Mouse (Mus musculus) erythroblast, adult 5-6 weeks (primary cell): ENCODE results near the gene 1700028J19Rik. TPM values are rescaled to one million over a fixed set of nuclear protein-coding genes. Genes with fewer than 3 reads are reported as not detected.

Experiments
- ATAC-seq: replicated peaks from 2 replicates; pipeline ENCODE4 v1.8.0; 2016; ENCODE audit warnings: moderate number of reproducible peaks, mild to moderate bottlenecking, moderate TSS enrichment, inconsistent platforms; ENCODE audit not compliant: poor library complexity, low FRiP score, severe bottlenecking
- total RNA-seq, 2 experiments: library from RNA; stranded (forward) in 1 of 2; stranded (reverse) in 1 of 2; fragments of 150-400 nt in 1 of 2; fragments of 200-764, 138-1000 nt in 1 of 2; gene quantifications; 2 replicates each; pipeline versions ENCODE4 v1.2.3 to v1.2.4; 2015 to 2017; ENCODE audit warnings: low replicate concordance in 2 of 2

1700028J19Rik gene
- not detected in 2 replicates for total RNA-seq (2015; ENCODE audit: low replicate concordance)
- 0.70 TPM in 1 of 2 replicates, not detected in the other for total RNA-seq (2017; ENCODE audit: low replicate concordance)

DNA sequence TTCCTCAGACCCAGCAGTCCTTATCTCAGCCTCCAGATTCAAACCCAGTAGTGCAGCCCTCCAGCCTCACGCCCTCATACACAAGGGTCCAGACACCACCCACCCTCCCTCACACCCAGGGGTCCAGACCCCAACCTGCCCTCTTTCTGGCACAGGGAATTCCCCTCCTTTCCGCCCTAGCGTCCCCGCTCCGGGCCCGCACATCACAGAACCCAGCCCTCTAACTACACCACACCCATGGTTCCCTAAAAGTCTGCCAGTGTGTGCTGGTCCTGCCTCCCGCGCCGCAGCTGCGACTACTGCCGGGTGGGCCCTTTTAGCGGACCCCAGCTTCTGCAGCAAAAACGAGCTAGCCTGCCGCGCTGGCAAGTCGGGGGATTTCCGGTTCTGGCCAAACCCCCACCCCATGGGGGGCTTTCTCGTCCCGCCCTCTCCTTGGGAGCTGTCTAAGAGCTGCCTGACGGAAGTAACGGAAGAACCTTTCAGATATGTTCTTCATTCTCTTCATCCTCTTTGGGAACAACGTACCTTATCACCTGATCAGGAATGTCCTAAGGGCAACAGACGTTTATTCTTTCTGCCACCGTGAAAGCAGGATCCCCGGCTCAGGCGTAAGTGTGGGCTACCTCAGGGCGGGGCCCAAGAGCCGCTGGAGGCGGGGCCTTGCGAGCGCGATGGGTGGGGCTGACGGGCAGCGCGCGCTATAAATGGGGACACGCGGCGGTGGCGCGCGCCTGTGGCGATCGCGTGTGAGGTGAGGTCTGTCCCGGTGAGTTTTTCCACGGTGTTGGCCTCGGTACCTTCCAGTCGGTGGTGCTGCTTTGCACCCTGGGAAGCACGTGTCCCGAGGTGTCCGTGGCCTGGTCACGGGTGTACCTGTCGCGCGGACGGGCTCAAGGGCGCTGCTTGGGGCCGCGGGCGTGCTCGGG lies at the start of gene 1700028J19Rik, which contains the start of gene 2410002F23Rik:
1700028J19Rik (minus strand) TSS at position 641 of the 929 bp plus-strand sequence.
2410002F23Rik (plus strand) TSS at position 668 of the 929 bp plus-strand sequence.
- peak; percentile 90 for ATAC-seq

DNA sequence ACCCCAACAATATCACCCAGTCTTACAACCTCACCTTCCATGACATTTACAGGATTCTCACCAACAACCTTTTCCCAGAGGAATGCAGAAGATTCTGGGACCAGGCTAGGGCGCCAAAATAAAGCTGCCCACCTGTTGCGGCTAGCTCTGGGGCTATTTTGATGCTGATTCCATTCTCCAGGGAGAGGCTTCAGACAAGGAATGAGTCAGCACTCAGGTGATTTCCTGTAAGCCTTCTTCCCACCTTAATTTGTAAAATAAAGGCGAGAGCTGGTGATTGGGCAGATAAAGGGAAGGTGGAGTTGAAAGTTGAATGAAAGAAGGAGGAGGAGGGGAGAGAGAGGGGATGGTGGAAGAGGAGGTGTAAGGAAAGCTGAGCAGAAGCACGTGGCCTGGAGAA lies 44.9 kb upstream of the 1700028J19Rik start:
- ATAC-seq = no peak

DNA sequence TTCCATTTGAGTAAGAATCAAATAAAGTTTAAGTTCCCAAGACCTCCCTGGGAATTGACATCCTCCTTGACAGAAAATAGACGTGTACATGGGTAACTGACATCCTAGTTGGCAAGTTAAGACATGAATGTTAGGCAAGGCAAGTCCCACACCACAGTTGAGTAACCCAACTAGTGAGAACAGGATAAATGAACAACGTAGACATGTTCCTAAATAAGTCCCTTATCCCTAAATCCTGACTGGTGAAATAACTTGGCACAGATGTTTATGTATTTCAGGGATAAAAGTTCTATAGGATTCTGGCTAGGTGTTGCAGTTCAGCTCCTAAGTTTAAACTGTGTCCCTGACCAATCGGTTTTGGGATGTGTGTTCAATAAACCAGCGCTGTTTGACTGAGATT lies 44.5 kb upstream of the 1700028J19Rik start:
- no peak for ATAC-seq

DNA sequence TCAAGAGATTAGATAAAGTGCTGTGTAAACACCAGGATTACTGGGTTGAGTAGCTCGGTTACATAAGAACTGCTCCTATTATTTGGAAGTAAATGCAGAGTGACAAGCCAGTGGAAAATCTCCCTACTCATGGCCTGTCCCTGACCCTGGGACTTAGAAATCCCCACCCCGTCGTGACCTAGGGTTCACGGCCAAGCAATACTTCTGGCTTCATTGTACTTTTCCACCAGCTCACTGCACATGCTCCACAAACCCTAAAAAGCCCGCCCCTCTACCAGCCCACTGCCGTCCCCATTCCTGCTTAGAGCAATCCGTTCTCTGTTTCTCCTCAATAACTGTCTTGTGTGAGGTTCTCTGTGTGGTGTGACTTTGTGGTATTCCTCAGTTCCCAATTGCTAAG lies 41.3 kb upstream of the 1700028J19Rik start:
- no peak for ATAC-seq

DNA sequence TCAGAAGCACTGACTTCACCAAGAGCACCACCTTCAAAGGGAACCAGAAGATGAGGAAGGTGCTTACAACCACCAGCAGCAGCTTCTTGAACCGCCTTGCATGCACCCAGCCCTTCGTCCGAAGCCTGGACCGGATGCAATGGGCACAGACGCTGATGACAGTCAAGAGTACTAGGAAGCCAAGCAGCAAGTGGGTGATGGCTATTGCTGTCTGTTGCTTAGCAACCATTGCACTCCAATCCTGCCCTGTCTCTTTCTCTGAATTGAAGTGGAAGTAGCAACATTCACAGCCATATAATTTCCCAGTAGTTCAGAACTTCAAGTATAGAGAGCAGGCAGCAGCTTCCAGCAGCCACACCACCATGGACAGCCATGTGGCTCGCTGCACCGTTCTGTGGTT lies 35.1 kb upstream of the 1700028J19Rik start:
- ATAC-seq = no peak

DNA sequence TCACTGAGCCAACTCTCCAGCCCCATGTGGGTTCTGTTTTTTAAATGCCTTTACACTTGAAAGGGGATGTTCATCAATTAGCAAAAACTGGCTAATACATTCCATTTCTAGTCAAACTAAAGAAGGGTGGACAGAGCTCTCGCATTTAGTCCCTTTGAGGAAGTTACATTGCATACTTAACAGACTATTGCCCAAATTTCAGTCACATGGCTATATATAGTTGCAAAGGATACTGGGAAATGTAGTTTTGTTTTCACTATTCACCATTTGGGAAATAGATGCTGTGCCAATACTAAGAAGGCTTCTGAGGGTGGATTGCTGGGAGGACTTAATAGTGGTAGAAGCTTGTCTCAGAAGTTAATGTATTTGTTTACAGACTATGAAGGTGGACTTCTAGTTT lies 34.5 kb upstream of the 1700028J19Rik start:
- ATAC-seq = no peak

DNA sequence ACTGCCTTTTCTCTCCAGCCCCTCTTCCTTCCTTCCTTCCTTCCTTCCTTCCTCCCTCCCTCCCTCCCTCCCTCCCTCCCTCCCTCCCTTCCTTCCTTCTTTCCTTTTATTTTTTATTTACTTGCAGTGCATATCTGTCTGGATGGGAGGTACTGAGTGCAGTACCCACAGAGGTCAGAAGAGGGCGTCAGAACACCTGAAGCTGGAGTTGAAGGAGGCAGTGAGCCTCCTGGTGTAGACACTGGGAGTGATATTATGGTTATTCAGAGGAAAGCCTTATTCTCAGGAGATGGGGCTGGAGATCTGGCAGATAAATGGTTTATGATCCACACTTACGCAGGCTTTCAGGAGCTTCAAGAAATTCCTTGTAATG lies 30.7 kb upstream of the 1700028J19Rik start:
- no peak for ATAC-seq

DNA sequence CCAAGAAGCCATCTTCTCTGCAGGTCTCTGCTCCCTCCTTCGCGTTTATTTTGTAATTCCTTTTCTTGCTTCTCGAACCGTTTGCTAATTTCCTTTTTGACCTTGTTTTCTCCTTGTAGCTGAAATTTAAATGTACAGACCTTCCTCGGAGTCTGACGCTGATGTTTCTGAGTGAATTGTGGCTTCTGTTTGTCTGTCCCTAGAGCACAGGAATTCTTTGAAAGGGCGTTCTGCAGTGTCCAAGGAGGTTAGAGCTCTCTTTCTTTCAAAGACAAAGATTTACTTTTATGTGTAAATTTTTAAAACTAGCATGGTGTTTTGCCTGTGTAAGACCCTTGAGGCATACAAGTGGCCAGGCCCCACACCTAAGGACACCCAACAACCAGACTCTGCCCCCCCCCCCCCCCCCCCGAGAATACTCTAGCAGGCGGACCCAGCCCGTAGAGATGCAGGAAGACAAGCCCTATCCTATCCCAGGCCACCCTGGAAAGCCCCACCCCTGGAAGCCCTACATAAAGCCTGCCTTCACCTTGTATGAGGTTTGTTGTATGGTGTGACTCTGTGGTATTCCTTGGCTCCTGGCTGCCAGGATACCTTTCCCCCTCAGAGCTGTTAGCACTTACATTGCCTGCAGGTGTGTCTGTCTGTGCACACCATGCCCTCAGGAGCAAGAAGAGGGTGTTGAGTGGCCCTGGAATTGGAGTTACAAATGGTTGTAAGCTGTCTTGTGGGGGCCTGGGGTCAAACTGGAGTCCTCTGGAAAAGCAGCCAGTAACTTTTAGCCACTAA lies 30.2 kb upstream of the 1700028J19Rik start:
- no peak for ATAC-seq

DNA sequence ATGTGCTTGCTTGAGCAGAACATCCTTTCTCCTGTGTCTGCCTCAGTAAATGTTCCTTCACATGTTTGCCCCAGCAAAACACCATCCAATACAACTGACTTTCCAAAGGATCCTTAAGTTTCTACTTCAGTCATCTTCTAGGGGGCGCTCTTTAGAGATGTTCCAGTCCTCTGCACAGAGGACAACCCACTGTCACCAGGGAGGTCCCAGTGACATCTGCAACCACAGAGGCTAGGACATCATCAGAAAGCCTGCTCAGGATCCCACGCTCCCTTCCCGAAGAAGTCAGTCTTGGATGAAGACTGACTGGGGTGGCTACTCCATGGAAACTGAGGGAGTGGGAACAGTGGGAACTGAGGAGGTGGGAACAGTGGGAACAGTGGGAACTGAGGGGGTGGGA lies 29.1 kb upstream of the 1700028J19Rik start:
- no peak for ATAC-seq

DNA sequence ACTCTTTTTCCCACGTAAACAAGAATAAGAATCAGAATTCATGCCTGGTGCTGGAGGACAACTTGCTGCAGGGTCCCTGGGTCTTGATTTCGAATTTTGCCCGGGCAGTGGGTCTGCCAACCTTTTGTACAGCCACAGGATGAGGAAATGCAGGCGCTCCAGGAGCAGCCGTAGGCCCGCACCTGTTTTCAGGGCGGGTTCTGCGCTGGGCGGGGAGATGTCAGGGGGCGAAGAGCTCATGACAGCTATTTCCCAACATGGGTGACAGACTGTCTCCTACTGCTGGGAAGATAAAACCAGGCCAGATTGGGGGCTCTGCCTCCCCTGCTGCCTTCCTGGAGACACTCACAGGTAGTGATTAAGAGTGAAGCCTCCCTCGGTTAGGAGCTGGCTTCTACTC lies 27.6 kb upstream of the 1700028J19Rik start:
- ATAC-seq = no peak

DNA sequence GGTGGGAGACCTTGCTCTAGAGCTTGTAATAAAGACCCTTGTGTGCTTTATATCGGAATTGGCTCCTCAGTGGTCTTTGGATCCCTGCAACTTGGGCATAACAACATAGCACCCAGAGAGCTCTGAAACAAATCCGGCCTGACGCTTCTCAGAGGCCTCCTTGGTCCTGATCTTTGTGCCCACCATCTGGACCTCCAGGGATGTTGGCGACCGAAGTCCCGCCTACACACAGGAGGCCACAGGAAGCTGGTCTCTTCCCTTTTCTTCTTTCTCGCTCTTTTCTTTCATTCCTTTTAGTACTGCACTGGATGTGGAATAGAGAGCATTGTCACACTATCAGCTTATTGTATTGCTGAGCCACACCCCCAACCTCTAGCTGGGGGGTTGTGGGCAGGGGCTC lies 27.0 kb upstream of the 1700028J19Rik start:
- ATAC-seq = no peak

DNA sequence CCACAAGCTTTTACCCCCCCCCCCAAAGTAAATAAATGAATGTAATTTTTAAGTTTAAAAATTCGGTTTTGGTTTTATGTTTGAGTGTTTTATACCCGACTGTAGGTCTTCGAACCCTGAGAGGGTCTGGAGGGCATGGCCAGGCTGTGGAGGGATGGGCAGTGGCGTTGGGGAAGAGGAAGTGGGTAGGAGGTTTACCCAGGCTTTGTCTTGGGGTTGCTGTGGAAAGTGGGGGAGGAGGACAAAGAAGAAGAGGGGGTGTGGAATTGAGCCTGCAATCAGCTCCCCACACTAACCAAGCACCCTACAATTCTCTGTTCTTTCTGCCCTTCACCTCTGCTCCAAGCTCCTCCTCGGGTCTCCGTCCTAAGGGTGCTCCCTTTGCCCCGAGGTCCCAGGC lies 26.1 kb upstream of the 1700028J19Rik start:
- ATAC-seq = no peak

DNA sequence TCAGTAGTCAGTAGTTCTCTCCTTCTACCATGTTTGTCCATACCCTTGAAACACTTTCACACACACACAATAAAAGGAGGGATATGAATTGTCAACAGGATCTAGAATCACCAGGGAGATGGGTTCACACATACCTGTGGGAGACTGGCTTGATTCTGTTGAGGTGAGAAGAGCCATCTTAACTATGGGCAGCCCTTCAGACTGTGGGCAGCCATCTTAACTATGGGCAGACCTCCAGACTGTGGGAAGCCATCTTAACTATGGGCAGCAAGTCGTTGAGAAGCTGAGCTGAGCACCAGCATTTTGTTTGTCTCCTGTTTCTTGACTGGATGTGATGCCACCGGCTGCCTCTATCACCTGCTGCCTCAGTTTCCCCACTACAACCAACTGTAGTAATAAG lies 24.8 kb upstream of the 1700028J19Rik start:
- ATAC-seq = no peak

DNA sequence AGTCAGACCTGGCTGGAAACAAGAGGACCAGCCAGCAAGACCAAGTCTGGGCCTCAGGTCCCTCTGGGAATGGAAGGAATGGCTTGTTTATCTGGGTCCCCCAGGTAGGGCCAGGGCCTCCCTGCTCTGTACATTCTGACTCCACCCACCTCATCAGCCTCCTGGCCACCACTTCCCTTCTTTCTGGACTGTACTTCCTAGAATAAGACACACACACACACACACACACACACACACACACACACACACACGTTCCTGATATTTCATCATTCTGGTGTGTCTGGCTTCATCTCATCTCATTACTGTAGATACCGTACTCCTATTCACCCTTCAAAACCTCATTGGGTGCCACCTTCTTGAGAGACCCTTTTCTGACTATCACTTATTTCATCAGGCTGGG lies 22.9 kb upstream of the 1700028J19Rik start:
- no peak for ATAC-seq

DNA sequence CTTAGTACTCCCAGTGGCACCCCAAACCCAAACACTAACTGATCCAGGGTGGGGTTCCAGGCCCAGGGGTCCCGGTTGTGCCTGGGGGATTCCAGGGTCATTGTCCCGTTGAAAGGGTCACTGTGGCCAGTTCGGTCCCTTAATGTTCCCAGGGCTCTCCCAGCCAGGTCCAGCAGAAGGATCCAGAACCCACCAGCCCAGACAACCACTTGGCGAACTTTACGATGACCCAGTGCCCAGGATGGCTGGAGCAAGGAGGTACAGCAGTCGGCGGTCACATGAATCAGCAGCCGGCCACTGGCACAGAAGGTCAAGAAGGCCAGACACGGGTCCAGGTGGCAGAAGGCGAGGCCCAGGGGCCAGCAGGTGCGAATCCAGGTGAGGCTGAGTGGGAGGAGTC lies 21.6 kb upstream of the 1700028J19Rik start:
- no peak for ATAC-seq

DNA sequence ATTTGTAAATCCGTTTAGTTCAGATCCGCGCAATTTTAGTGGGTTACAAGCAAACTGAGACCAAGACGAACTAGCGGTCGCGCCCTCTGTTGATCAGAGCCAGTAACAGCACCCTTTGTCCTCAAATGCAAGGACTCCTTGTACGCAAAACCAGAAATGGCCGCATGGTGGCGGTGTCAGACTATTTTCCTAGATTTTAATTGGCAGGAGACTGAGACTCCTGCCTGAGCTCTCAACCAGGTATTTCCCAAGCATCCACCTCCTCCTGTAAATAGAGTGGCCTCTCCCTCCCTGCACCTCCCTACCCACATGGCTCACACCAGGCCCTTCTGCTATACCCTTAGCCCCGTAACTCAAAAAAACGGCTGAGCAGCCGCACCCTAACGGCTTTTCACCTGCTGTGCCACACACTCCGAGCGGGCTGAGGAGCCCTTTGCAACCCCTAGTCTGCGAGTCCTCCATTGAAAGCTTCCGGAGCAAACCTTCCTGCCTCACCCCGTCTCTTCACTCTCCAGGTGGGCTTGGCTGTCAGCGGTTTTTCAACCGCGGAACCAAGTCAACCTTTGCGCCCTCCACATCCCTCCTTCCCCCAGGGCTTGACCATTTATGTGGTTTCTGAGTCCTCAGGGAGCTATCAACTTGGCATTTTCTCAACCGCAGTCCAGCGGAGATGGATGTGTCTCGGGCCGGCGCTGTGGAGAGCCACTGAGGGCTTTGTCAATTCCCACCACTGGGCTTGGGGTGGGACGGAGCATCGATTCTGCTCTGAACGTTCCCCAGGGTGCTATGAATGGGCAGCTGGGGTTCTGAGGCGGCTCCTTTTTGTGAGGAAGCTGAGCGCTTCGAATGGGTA lies 16.5 kb upstream of the 1700028J19Rik start:
- peak; percentile 86 for ATAC-seq

DNA sequence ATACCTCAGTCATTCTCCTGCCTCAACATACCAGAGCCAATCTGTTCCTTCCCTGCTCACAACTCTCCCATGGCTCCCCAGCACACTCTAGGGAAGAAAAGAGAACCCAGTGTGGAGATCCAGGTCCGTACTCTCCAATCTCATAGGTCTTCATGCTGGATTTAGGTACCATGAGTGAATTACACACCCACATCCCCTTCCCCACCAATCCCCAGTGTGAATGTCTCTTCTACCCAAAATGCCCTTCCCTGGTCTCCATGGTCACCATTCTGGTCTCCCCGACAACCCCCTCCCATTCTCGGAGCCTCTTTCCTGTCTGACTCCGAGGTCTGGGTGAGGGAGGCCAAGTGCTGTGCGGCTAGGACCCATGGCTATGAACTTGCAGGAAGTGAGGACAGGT lies 14.7 kb upstream of the 1700028J19Rik start, which contains the start of gene Gm15517:
Gm15517 (plus strand) TSS at position 301 of the 400 bp plus-strand sequence.
- ATAC-seq = no peak

DNA sequence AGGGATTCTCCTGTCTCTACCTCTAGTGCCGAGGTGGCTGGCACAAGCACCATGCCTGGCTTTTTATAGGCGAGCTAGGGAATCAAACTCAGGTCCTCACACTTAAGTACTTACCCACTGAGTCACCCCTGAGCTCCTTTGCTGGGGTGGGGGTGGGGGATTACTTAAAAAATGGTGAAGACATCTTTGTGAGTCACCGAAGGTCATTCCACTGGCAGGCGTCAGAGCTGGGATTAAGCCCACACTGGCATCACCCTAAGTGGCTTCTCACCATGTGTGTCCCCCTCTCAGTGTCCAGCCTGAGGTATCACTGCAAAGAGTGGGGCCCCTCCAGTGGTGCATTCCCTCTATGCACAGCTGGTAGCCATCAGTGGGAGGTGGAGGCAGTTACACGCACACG lies 13.9 kb upstream of the 1700028J19Rik start:
- no peak for ATAC-seq

DNA sequence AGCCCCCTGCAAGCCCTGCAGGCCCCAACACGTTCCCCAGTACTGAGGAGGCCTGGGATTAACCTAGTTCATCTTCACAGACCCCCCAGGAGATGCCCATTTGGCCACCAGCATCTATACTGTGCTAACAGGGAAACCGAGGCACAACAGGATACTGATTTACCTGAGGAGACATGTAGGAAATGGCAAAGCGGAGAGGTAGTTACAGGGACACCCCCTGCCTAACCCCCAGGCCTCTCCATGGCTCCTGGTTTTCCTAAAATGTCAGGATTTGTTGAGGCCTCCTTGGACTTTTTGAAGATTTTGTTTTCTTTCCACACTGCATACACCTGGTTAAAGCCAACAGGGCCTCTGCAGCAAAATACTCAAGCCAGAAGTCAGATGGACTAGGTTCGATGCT lies 10.8 kb upstream of the 1700028J19Rik start, which contains the start of gene Acp4:
Acp4 (minus strand) TSS at position 101 of the 400 bp plus-strand sequence.
- ATAC-seq = no peak

DNA sequence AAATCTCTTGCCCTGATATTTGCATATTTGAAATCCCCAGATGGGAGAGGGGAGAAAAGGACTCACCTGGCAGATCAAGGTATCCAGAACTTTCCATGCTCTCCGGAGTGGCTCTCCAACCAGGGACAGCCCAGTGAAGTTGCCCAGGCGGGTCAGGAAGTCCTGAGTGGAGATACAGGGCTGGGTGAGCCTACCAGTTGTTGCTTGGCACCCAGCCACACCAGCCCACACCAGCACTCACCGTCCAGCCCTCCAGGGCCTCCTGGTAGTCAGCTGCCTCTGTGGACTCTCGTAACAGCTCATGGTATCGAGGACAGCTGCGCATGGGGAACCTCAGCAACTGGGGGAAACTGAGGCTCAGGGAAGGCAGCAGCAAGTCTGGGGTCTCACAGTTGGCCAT lies 8.4 kb upstream of the 1700028J19Rik start:
- no peak for ATAC-seq
